Comparison of ENCODE assay signal across 8 mouse cellular contexts in genomic region chr8:125282531-125282930, GRCm38 (mm10).
DNase-seq lines count a peak whose midpoint lies in the region; ATAC-seq and TF ChIP-seq lines count a peak whose summit lies in the region.
"Had no signal": no experiment of that assay in that cellular context is flagged by ENCODE, and none has a peak within 500 bp of the region (broad histone marks: within the 10 kb centered on the region; RNA-seq: fewer than 3 reads in every experiment).

No protein-coding gene starts in this region.

- peak; percentile 68; the same call in 1 of the 2 replicates for ATAC-seq in limb, embryonic 14.5 days (ENCODE audit: low FRiP score, low read depth)
- ATAC-seq in forebrain, embryonic 11.5 days (replicated peaks; ENCODE audit: low FRiP score): no peak

- H3K27me3 ChIP-seq in limb, embryonic 14.5 days (ENCODE audit: control insufficient read depth, insufficient read depth, low read length): no peaks in the 10 kb centered on the region
- H3K27me3 ChIP-seq in forebrain, embryonic 11.5 days (ENCODE audit: control insufficient read depth, insufficient read depth, low read length): no peaks in the 10 kb centered on the region; the same call in 1 of the 2 replicates

- H3K9me3 ChIP-seq in limb, embryonic 14.5 days (ENCODE audit: control insufficient read depth, low read length): no peaks in the 10 kb centered on the region
- H3K9me3 ChIP-seq in forebrain, embryonic 11.5 days (ENCODE audit: control insufficient read depth, low read length): no peaks in the 10 kb centered on the region

- H3K4me1 ChIP-seq in limb, embryonic 14.5 days (ENCODE audit: control insufficient read depth, insufficient read depth, low read length): peaks cover 39% of the 10 kb centered on the region
- peaks cover under 1% of the 10 kb centered on the region; the same call in 1 of the 2 replicates for H3K4me1 ChIP-seq in forebrain, embryonic 11.5 days (replicated peaks; ENCODE audit: control insufficient read depth, insufficient read depth, low read length)

- no peak for TF ChIP-seq CTCF in brain, embryonic 14.5 days (IDR thresholded peaks at IDR 0.05; ENCODE audit: borderline replicate concordance, extremely low read depth, insufficient read depth, insufficient read length)

- no peak for TF ChIP-seq POLR2A in brain, embryonic 14.5 days (IDR thresholded peaks at IDR 0.05; ENCODE audit: borderline replicate concordance, extremely low read depth, insufficient read depth, insufficient read length, poor library complexity, severe bottlenecking)
- no peak for TF ChIP-seq POLR2A in limb, embryonic 14.5 days (IDR thresholded peaks at IDR 0.05; ENCODE audit: borderline replicate concordance, extremely low read depth, insufficient read depth, insufficient read length)

- no peak overlapping the region for H3K27ac ChIP-seq in limb, embryonic 14.5 days (replicated peaks; ENCODE audit: low read depth, low read length)
- no peak overlapping the region for H3K27ac ChIP-seq in forebrain, embryonic 11.5 days (ENCODE audit: low read depth, low read length)
- H3K27ac ChIP-seq: liver, embryonic 14.5 days had no signal

- WGBS in limb, embryonic 14.5 days: 49% methylated on average over 7 of the region's 7 CpGs
- WGBS in forebrain, embryonic 11.5 days: 63% methylated on average over 7 of the region's 7 CpGs

- no peaks in the 10 kb centered on the region for H3K36me3 ChIP-seq in limb, embryonic 14.5 days (ENCODE audit: control insufficient read depth, insufficient read depth, low read length)
- H3K36me3 ChIP-seq in forebrain, embryonic 11.5 days (ENCODE audit: control insufficient read depth, insufficient read depth, low read length): no peaks in the 10 kb centered on the region

- no peak overlapping the region for H3K4me3 ChIP-seq in limb, embryonic 14.5 days (replicated peaks; ENCODE audit: low read length)
- H3K4me3 ChIP-seq in forebrain, embryonic 11.5 days (ENCODE audit: low read depth, low read length): no peak overlapping the region

- H3K4me2 ChIP-seq in limb, embryonic 14.5 days (replicated peaks; ENCODE audit: low read depth, low read length, severe bottlenecking): no peak overlapping the region
- H3K4me2 ChIP-seq in forebrain, embryonic 11.5 days (ENCODE audit: low read depth, low read length, severe bottlenecking): no peak overlapping the region

- DNase-seq in layer of hippocampus, adult 9-11 months: peak; percentile 62
- DNase-seq in layer of hippocampus, postnatal 36 days: no peak
- peak; percentile 53 for DNase-seq in brain, embryonic 14.5 days (ENCODE audit: low read depth)
- DNase-seq in heart, adult 18-20 months: peak; percentile 36 to 71
- no peak for DNase-seq in limb, embryonic 14.5 days (ENCODE audit: low spot score)
- DNase-seq in adrenal gland, postnatal 25 days: no peak
- no peak for DNase-seq in forebrain, embryonic 11.5 days (ENCODE audit: low spot score)

- H3K9ac ChIP-seq in limb, embryonic 14.5 days (ENCODE audit: low read depth, low read length, severe bottlenecking): no peak overlapping the region
- no peak overlapping the region for H3K9ac ChIP-seq in forebrain, embryonic 11.5 days (ENCODE audit: low read length)
- H3K9ac ChIP-seq: liver, embryonic 14.5 days had no signal

Comparison
In these comparisons a context has a peak if more than half of its experiments do, and no peak if none do; other contexts are left out.
1. DNase-seq: peak in layer of hippocampus, adult 9-11 months (single experiment), brain, embryonic 14.5 days (single experiment) and heart, adult 18-20 months (2 of 2); none in layer of hippocampus, postnatal 36 days (0 of 2), limb, embryonic 14.5 days (single experiment), adrenal gland, postnatal 25 days (single experiment) and forebrain, embryonic 11.5 days (single experiment).